Mouse (Mus musculus) heart, adult 2 months (tissue): ENCODE measurements around the gene Clca1. TPM values are rescaled to one million over a fixed set of nuclear protein-coding genes. Genes with fewer than 3 reads are reported as not detected.

Source experiments
- DNase-seq, 2 experiments: peaks; one replicate each; pipeline ENCODE4 v3.0.0; 2021
- H3K27ac ChIP-seq: fragments of 200-600 bp; 2 replicates; pipeline ENCODE4 v1.8.1; 2022
- H3K27me3 ChIP-seq: fragments of 200-500 bp; 2 replicates; pipeline ENCODE4 v1.6.1; 2012; ENCODE audit warnings: mild to moderate bottlenecking, low read length, inconsistent platforms, mixed read lengths; ENCODE audit not compliant: control insufficient read depth, insufficient read depth
- H3K36me3 ChIP-seq: fragments of 200-500 bp; 2 replicates; pipeline ENCODE4 v1.6.1; 2012; ENCODE audit warnings: low read length, inconsistent platforms; ENCODE audit not compliant: control insufficient read depth, insufficient read depth
- H3K4me1 ChIP-seq: fragments of 200-500 bp; 2 replicates; pipeline ENCODE4 v1.6.1; 2011; ENCODE audit warnings: low read length; ENCODE audit not compliant: control insufficient read depth, insufficient read depth
- H3K4me3 ChIP-seq: fragments of 200-600 bp; 2 replicates; pipeline ENCODE4 v1.8.1; 2022
- H3K79me2 ChIP-seq: fragments of 200-500 bp; replicated peaks from 2 replicates; pipeline ENCODE4 v1.6.1; 2012; ENCODE audit warnings: mild to moderate bottlenecking, inconsistent platforms, low read length, moderate library complexity, mixed read lengths; ENCODE audit not compliant: control insufficient read depth, insufficient read depth
- H3K9ac ChIP-seq: fragments of 200-500 bp; 2 replicates; pipeline ENCODE4 v1.6.1; 2012; ENCODE audit warnings: low read depth, mild to moderate bottlenecking, control low read depth, inconsistent platforms, low read length, mixed read lengths
- CTCF ChIP-seq: fragments of 200-600 bp; IDR thresholded peaks from 2 replicates; pipeline ENCODE4 v1.8.1; 2022; ENCODE audit warnings: antibody characterized with exemption, mild to moderate bottlenecking, moderate library complexity
- EP300 ChIP-seq: fragments of 200-500 bp; IDR thresholded peaks from 2 replicates; pipeline ENCODE4 v1.6.1; 2011; ENCODE audit warnings: low read depth, low read length, control low read depth; ENCODE audit not compliant: insufficient read depth
- POLR2A ChIP-seq: fragments of 200-500 bp; IDR thresholded peaks from 2 replicates; pipeline ENCODE4 v1.6.1; 2011; ENCODE audit warnings: mild to moderate bottlenecking, low read depth, low read length, control low read depth; ENCODE audit not compliant: insufficient read depth
- WGBS: fragments of 180-500 bp; shearing (Covaris S2); methylation state at CpG from one replicate; pipeline ENCODE4 v1.1.7; 2018; 5-methylcytosine and 5-hydroxymethylcytosine counted together
- intact Hi-C: fragments of 180-260 bp; cut with DNase I; formaldehyde crosslinking; loops from one replicate; pipeline ENCODE4 v1.15.1; 2025
- polyA plus RNA-seq: library from polyadenylated mRNA; depleted of rRNA; stranded (reverse); fragments of >200 nt; gene quantifications from 2 replicates; pipeline ENCODE4 v1.2.3, GENCODE M21; 2012
- total RNA-seq, 2 experiments: library from RNA; stranded (reverse); gene quantifications; 2 replicates each; pipeline ENCODE4 v1.2.3; 2021

Gene Clca1
- total and polyA plus RNA-seq, 3 experiments: 0.23 TPM; not detected in 2

DNA sequence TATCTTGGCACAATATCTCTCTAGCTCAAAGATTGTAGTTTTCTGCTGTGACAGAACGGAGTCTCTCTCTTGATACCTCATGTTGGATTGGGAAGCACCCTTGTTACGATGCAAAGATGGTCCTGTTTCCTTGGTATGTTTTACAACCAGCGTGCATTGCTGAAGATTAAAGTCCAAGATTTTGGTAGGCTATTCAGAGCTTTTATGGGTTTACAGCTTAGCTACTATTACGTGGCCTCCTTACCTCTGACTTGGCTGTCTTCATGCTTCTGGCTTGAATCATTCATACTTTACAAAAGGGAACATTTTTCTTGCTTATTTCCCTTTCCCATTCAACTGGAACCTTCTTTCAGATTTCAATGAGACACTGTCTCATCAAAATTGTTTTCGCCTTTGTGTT, 39.5 kb downstream of the Clca1 start:
- no peak overlapping the region for H3K9ac ChIP-seq
- H3K4me3 ChIP-seq: no peak overlapping the region
- DNase-seq: no peak
- H3K27ac ChIP-seq: no peak overlapping the region
- intact Hi-C loops: no loop called here
- no peaks in the 10 kb centered on the region for H3K4me1 ChIP-seq
- H3K27me3 ChIP-seq: no peaks in the 10 kb centered on the region
- H3K36me3 ChIP-seq: no peaks in the 10 kb centered on the region
- TF ChIP-seq POLR2A (no peak), EP300 (no peak), CTCF (no peak)
- H3K79me2 ChIP-seq: no peaks in the 10 kb centered on the region
- WGBS: 86% methylated on average over 5 of the region's 5 CpGs

DNA sequence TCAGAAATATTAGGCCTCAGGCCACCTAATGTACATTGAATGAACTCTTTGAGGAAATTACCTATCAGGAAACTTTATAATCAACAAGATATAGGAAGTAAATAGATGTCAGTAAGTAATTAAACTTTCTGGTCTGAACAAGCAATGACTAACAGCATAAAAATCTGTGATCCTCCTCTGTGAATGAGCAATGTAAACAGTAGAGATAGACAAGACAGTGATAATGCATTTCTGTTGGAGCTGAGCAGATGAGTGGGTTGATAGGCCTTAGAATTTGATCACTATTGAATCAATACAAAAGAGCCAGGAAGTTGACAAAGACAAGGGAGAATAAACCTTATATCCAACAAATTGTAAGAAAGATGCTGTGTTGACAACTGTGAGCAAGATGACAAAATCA, 40.0 kb downstream of the Clca1 start:
- H3K27ac ChIP-seq: no peak overlapping the region

DNA sequence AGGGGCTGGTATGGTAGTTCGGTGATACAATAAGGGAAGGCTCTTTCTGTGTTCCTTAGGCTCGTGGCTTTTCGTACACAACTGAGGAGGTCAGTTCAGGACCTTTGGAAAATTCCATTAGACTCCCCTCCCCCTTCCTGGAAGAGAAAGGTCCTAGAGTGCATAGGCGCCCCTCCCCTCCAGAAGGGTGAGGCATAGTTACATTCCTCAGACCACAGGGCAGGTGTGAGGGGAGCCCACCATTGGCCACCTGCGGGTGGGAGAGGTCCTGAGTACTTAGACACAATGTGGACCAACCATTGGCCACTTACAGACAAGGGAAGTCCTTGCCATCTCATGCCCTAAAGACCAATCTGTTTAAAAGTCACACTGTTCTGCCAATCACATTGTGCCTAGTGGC, 46.7 kb downstream of the Clca1 start:
- Histone ChIP-seq H3K27ac (no peak overlapping the region), H3K4me1 (no peaks in the 10 kb centered on the region), H3K36me3 (no peaks in the 10 kb centered on the region), H3K4me3 (no peak overlapping the region), H3K27me3 (no peaks in the 10 kb centered on the region), H3K79me2 (no peaks in the 10 kb centered on the region), H3K9ac (no peak overlapping the region)
- TF ChIP-seq POLR2A (no peak), CTCF (no peak), EP300 (no peak)
- DNase-seq: no peak
- intact Hi-C loops: no loop called here
- WGBS: 68% methylated on average over 5 of the region's 5 CpGs

More for the DNA sequence above, 40.0 kb downstream of the Clca1 start:
- Histone ChIP-seq H3K27me3 (no peaks in the 10 kb centered on the region), H3K9ac (no peak overlapping the region), H3K36me3 (no peaks in the 10 kb centered on the region), H3K4me3 (no peak overlapping the region), H3K4me1 (no peaks in the 10 kb centered on the region), H3K79me2 (no peaks in the 10 kb centered on the region)
- DNase-seq: no peak
- intact Hi-C loops: no loop called here
- TF ChIP-seq CTCF: no peak
- no peak for TF ChIP-seq POLR2A
- TF ChIP-seq EP300: no peak

DNA sequence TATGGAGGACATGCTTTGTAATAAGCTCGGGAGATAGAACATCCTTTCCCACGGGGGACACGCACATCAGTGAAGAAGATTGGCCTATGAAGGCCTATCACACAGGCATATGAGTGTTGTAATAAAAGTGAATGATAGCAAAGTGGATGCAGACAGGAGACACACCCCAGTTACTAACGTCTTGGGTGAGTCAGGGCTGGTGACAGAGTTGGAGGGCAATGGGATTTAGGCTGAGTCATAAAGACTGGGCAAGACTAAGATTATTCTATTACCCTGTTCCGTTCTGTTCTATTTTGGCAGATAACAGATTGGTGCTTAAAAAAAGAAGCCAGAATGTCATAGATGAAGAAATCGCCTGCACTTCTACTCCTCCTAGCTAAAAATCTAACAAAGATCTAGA, 52.0 kb downstream of the Clca1 start:
- WGBS: 80% methylated on average over 6 of the region's 6 CpGs
- H3K79me2 ChIP-seq: no peaks in the 10 kb centered on the region
- intact Hi-C loops: no loop called here
- no peak overlapping the region for H3K27ac ChIP-seq
- H3K27me3 ChIP-seq: no peaks in the 10 kb centered on the region
- H3K36me3 ChIP-seq: no peaks in the 10 kb centered on the region
- TF ChIP-seq EP300 (no peak), POLR2A (no peak), CTCF (no peak)
- no peak overlapping the region for H3K4me3 ChIP-seq
- H3K4me1 ChIP-seq: no peaks in the 10 kb centered on the region
- no peak overlapping the region for H3K9ac ChIP-seq
- DNase-seq: no peak

DNA sequence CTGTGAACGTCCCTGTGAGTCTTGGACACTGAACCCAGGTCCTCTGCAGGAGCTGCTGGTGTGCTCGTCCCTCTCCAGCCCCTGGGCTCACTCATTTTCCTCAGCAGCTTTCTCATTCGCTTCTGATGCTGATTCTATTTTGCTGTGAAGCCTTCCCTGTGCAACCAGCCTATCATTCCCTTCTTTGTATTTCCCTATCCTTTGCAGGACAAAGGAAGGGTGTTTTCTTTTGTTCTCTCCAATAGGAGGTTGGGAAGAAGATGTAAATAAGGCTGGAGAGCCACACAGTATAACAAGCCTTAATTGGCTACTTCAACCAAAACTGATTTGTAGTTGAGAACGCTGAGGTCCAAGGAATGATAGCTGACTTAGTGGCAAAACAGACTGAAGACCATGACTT, 54.9 kb downstream of the Clca1 start:
- intact Hi-C loops: no loop called here
- Histone ChIP-seq H3K9ac (no peak overlapping the region), H3K4me3 (no peak overlapping the region), H3K4me1 (no peaks in the 10 kb centered on the region), H3K79me2 (no peaks in the 10 kb centered on the region), H3K27ac (no peak overlapping the region), H3K36me3 (no peaks in the 10 kb centered on the region), H3K27me3 (no peaks in the 10 kb centered on the region)
- 55% methylated on average over 4 of the region's 4 CpGs for WGBS
- DNase-seq: no peak
- no peak for TF ChIP-seq EP300
- TF ChIP-seq POLR2A: no peak
- TF ChIP-seq CTCF: no peak

DNA sequence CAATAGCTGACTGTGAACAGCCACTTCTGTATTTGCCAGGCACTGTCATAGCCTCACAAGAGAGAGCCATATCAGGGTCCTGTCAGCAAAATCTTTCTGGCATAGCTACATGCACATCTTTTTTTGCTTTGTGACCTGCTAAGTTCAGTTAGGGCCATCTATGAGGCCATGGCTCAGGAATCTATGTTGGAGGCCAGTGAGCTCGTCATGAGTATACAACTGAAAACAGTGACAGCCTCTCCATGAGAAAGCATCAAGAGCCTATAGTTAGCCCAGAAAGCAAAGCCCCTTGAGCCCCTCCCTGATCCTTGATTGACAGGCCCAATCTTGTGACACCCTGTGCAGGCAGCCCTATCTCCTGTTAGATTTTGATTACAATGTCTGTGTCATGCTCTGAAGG, 56.5 kb downstream of the Clca1 start:
- 47% methylated on average over 1 of the region's 1 CpGs for WGBS
- DNase-seq: no peak

DNA sequence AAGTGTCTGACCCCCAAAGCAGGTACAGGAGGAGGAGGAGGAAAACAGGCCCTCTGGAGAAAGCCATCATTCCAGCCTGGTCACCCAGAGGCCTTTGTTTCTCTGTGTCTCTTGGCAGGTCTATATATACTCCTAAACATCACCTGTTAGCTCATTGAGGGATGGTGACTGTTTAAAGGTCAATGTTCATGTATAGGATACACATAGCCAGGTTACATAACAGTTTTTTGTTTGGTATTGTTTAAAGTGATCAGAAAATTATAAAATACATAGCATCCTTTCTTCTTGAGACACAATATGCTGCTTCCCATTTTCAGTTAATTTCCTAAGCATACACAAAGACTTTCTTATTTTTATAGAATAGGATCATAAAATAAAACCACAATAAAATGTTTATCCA, 57.6 kb downstream of the Clca1 start, which contains the start of gene Clca4a:
Clca4a (minus strand) TSS at position 101 of the 400 bp plus-strand sequence.
- no peak for DNase-seq
- TF ChIP-seq POLR2A (no peak), CTCF (no peak), EP300 (no peak)
- no peak within 1 kb of the TSS for H3K9ac ChIP-seq
- no peak within 1 kb of the TSS for H3K27ac ChIP-seq
- intact Hi-C loops: no loop called here
- no peaks in the 10 kb centered on the region for H3K27me3 ChIP-seq
- no peaks in the 10 kb centered on the region for H3K36me3 ChIP-seq
- H3K4me3 ChIP-seq: no peak within 1 kb of the TSS
- H3K79me2 ChIP-seq: no peaks in the 10 kb centered on the region
- no peaks in the 10 kb centered on the region for H3K4me1 ChIP-seq

More for the DNA sequence above, 56.5 kb downstream of the Clca1 start:
- intact Hi-C loops: no loop called here
- no peak overlapping the region for H3K4me3 ChIP-seq
- no peaks in the 10 kb centered on the region for H3K27me3 ChIP-seq
- H3K4me1 ChIP-seq: no peaks in the 10 kb centered on the region
- no peak overlapping the region for H3K9ac ChIP-seq
- H3K36me3 ChIP-seq: no peaks in the 10 kb centered on the region
- H3K79me2 ChIP-seq: no peaks in the 10 kb centered on the region
- no peak overlapping the region for H3K27ac ChIP-seq
- TF ChIP-seq CTCF (no peak), EP300 (no peak), POLR2A (no peak)
